Mouse (Mus musculus) kidney, postnatal 0 days (tissue): ENCODE data around the gene Barhl1. TPM values are rescaled to one million over a fixed set of nuclear protein-coding genes. Genes with fewer than 3 reads are reported as not detected.
A peak's percentile ranks its signal among the peaks of the same experiment; 100 is the strongest.

Source experiments
- ATAC-seq: fragments of 200-750 bp; cut with Nextera tagmentation; replicated peaks from 2 replicates; pipeline ENCODE4 v1.8.0; 2017; ENCODE audit warnings: low read depth, moderate number of reproducible peaks, moderate TSS enrichment, moderate library complexity; ENCODE audit not compliant: low FRiP score
- DNase-seq: peaks from one replicate; pipeline ENCODE4 v3.0.0-alpha.2; 2016; ENCODE audit warnings: low spot score
- H3K27ac ChIP-seq: fragments of 300-500 bp; sonication (generic); 2 replicates; pipeline ENCODE4 v1.5.1; 2014; ENCODE audit warnings: mild to moderate bottlenecking
- H3K27me3 ChIP-seq: fragments of 300-500 bp; sonication (generic); 2 replicates; pipeline ENCODE4 v1.6.1; 2014; ENCODE audit warnings: low read length, mixed read lengths; ENCODE audit not compliant: insufficient read depth
- H3K36me3 ChIP-seq: fragments of 300-500 bp; sonication (generic); 2 replicates; pipeline ENCODE4 v1.6.1; 2014; ENCODE audit warnings: low read length, mixed read lengths; ENCODE audit not compliant: insufficient read depth
- H3K4me1 ChIP-seq: fragments of 300-500 bp; sonication (generic); replicated peaks from 2 replicates; pipeline ENCODE4 v1.6.1; 2014; ENCODE audit warnings: antibody characterized with exemption, low read length, mixed read lengths; ENCODE audit not compliant: insufficient read depth
- H3K4me2 ChIP-seq: fragments of 300-500 bp; sonication (generic); 2 replicates; pipeline ENCODE4 v1.6.1; 2014; ENCODE audit warnings: mild to moderate bottlenecking, low read length, moderate library complexity, mixed read lengths
- H3K4me3 ChIP-seq: fragments of 300-500 bp; sonication (generic); replicated peaks from 2 replicates; pipeline ENCODE4 v1.5.1; 2014; ENCODE audit warnings: low read depth, low read length
- H3K9ac ChIP-seq: fragments of 300-500 bp; sonication (generic); 2 replicates; pipeline ENCODE4 v1.6.1; 2014; ENCODE audit warnings: low read depth, low read length
- H3K9me3 ChIP-seq: fragments of 300-500 bp; sonication (generic); replicated peaks from 2 replicates; pipeline ENCODE4 v1.6.1; 2016; ENCODE audit warnings: low read length, inconsistent platforms, mixed read lengths
- CTCF ChIP-seq: IDR thresholded peaks from 2 replicates; pipeline ENCODE4 v1.5.1; 2016; ENCODE audit warnings: antibody characterized with exemption, low read depth, mild to moderate bottlenecking, moderate library complexity
- WGBS: fragments of 180-500 bp; shearing (Covaris S2); extraction: QIAGEN DNeasy Blood & Tissue Kit; methylation state at CpG from one replicate; pipeline ENCODE4 v1.1.7; 2014; 5-methylcytosine and 5-hydroxymethylcytosine counted together
- polyA plus RNA-seq: library from polyadenylated mRNA; unstranded; fragments of >200 nt; fragmentation: Nextera tagmentation; extraction: Ambion mirVana; gene quantifications from 2 replicates; pipeline ENCODE4 v1.2.1, GENCODE M21; 2015

Gene Barhl1
- polyA plus RNA-seq, 1 experiment from 2014 or later: not detected

GRCm38 (mm10) chr2:28919001-28919400, 2.5 kb upstream of the Barhl1 start:
- Histone ChIP-seq H3K4me2 (no peak overlapping the region), H3K9ac (no peak overlapping the region), H3K9me3 (no peaks in the 10 kb centered on the region), H3K4me1 (no peaks in the 10 kb centered on the region), H3K27ac (no peak overlapping the region), H3K27me3 (peaks cover 88% of the 10 kb centered on the region), H3K36me3 (no peaks in the 10 kb centered on the region), H3K4me3 (no peak overlapping the region)
- DNase-seq (no peak), ATAC-seq (no peak)
- 0% methylated on average over 4 of the region's 4 CpGs for WGBS
- no peak for TF ChIP-seq CTCF

DNA sequence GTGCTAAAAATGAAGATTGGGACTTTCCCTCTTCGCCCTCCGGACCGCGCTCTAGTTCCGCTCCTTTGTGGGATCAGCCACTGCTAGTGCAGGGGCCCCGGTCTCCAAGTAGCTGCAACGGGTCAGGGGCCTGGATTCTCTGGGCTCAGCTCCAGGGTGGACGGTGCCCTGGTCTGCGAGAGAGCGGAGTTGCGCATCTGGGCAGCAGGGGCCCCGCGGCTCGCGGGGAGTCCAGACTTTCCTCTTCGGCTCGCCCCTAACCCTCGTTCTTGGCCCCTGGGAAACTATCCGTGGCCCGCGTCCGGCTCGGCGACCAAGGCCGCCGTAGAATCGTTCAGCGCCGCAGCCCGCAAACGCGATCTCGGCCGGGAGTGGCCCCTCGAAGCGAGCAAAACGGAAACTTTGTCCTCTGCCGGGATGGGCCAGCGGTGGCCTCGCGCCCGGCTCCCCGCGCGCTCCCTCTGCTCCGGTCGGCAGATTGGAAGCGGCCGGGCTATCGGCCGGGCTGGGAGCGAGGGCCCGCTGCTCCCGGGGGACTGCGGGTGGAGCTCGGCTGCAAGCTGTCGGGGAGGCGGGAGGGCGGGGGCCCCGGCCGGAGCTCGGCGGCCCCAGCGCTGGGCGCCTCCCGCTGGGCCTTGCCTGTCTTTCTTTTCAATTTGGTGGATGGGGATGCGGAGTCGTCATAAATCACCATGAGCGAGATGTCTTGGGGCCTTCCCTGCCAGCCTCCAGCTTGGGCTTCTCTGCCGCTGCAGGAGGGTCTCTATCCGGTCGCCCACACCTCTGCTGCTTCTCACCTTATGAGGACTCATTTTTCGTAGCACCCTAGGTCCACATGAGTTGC, 1.3 kb upstream of the Barhl1 start:
- H3K4me3 ChIP-seq: 0 out of 2 replicates have a peak overlapping the region, but pooled peaks have one; percentile 17
- H3K9me3 ChIP-seq: no peaks in the 10 kb centered on the region
- H3K4me1 ChIP-seq: no peaks in the 10 kb centered on the region
- peaks cover 91% of the 10 kb centered on the region for H3K27me3 ChIP-seq
- DNase-seq (no peak), ATAC-seq (no peak)
- no peak overlapping the region for H3K9ac ChIP-seq
- H3K4me2 ChIP-seq: peak overlapping the region; percentile 27
- no peaks in the 10 kb centered on the region for H3K36me3 ChIP-seq
- H3K27ac ChIP-seq: no peak overlapping the region
- under 1% methylated on average over 73 of the region's 73 CpGs for WGBS
- no peak for TF ChIP-seq CTCF

DNA sequence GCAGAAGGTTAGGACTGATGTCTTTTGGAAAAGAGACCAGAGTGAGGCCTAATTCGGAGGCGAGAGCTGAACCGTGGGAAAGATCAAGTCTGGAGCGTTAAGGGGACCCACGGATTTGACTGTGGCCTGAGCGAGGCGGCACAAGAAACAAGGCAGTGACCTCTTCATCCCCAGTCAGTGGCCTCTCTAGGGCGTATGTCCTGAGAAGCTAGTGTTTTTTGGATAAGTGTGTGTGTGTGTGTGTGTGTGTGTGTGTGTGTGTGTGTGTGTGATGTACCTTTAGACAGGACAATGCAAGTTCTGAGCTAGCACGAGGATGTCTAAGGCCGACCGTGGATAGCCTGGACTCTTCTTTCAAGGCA, 669 bp upstream of the Barhl1 start:
- H3K4me2 ChIP-seq: no peak overlapping the region
- no peaks in the 10 kb centered on the region for H3K4me1 ChIP-seq
- H3K9ac ChIP-seq: no peak overlapping the region
- H3K4me3 ChIP-seq: no peak overlapping the region
- H3K27me3 ChIP-seq: peaks cover 91% of the 10 kb centered on the region
- no peak overlapping the region for H3K27ac ChIP-seq
- TF ChIP-seq CTCF: no peak
- ATAC-seq (no peak), DNase-seq (no peak)
- WGBS: 8% methylated on average over 11 of the region's 11 CpGs
- no peaks in the 10 kb centered on the region for H3K36me3 ChIP-seq
- H3K9me3 ChIP-seq: no peaks in the 10 kb centered on the region

DNA sequence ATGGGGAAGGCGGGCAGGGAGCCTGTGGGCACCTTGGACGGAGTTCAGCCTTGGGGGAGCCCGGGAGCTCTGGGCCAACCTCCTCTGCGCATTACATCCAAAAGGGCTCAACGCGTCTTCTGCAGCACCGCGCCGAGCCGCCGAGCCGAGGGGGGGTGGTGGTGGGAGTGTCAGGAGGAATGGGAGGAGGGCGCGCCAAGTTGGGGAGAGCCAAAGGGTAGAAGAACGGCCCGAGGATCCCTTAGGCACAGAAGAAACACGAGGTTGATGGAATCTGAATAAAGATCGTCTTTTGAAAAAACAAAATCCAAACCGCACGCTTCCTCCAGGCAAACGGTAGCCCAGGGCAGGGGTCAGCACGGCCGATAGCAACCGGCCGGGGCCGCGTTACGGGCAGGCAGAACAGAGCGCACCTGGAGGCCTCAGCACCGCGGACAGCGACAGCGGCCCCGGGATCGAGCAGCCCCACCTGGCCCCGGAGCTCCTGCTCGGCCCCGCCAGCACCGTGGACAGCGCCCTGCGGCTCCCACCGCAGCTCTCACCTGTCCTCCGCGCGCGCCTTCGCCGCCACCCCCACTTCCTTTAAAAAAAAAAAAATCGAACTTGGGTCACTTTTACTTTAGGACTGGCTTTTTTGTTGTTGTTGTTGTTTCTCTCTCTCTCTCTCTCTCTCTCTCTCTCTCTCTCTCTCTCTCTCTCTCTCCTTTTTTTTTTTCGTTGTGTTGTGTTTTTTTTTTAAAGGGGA, 528 bp downstream of the Barhl1 start:
- Histone ChIP-seq H3K9me3 (no peaks in the 10 kb centered on the region), H3K36me3 (no peaks in the 10 kb centered on the region), H3K27me3 (peaks cover 93% of the 10 kb centered on the region), H3K9ac (no peak overlapping the region), H3K4me2 (0 out of 2 replicates have a peak overlapping the region, but pooled peaks have one; percentile 5), H3K4me1 (no peaks in the 10 kb centered on the region), H3K27ac (no peak overlapping the region), H3K4me3 (no peak overlapping the region)
- under 1% methylated on average over 50 of the region's 50 CpGs for WGBS
- DNase-seq: peak; percentile 61
- peak; percentile 79; the same call in 1 of the 2 replicates for ATAC-seq
- TF ChIP-seq CTCF: no peak

- WGBS: 1% methylated on average over 22 of the region's 22 CpGs
- no peak overlapping the region for H3K4me2 ChIP-seq
- ATAC-seq (no peak), DNase-seq (no peak)
- H3K9me3 ChIP-seq: no peaks in the 10 kb centered on the region
- H3K9ac ChIP-seq: no peak overlapping the region
- no peaks in the 10 kb centered on the region for H3K4me1 ChIP-seq
- no peak overlapping the region for H3K27ac ChIP-seq
- H3K4me3 ChIP-seq: no peak overlapping the region
- H3K36me3 ChIP-seq: no peaks in the 10 kb centered on the region
- H3K27me3 ChIP-seq: peaks cover 97% of the 10 kb centered on the region
- no peak for TF ChIP-seq CTCF
Measured at GRCm38 (mm10) chr2:28915104-28915738, 1.2 kb downstream of the Barhl1 start.

DNA sequence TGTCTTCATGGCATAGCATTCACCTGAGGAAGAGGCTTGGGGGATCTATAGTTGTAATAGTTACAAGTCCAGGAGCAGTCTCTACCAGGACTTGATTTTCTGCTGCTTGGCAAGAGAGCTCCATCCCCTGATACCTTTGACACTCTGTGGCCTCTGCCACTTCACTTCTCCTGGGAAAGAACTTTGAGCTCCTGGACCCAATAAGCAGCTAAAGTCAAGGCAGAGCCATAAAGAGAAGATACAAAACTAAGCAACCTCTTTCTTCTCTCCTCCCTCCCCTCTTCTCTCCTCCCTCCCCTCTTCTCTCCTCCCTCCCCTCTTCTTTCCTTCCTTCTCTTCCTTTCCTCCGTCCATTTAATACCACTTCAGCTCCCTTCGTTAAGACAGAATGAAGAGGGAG, 2.3 kb downstream of the Barhl1 start:
- Histone ChIP-seq H3K4me3 (no peak overlapping the region), H3K9me3 (no peaks in the 10 kb centered on the region), H3K27ac (no peak overlapping the region), H3K4me1 (0 out of 2 replicates have a peak, but pooled peaks cover 5% of the 10 kb centered on the region), H3K4me2 (no peak overlapping the region), H3K27me3 (peaks cover 99% of the 10 kb centered on the region), H3K9ac (no peak overlapping the region), H3K36me3 (no peaks in the 10 kb centered on the region)
- ATAC-seq: no peak
- TF ChIP-seq CTCF: no peak
- DNase-seq: no peak
- WGBS: 6% methylated on average over 2 of the region's 2 CpGs
